Mouse (Mus musculus): Measurements from ENCODE around the gene Megf11.

Megf11 gene

GRCm38 (mm10) chr9:64604217-64604711 lies 218.8 kb downstream of the Megf11 start:
- no peak for DNase-seq (ENCODE audit: low read depth, low spot score)

DNA sequence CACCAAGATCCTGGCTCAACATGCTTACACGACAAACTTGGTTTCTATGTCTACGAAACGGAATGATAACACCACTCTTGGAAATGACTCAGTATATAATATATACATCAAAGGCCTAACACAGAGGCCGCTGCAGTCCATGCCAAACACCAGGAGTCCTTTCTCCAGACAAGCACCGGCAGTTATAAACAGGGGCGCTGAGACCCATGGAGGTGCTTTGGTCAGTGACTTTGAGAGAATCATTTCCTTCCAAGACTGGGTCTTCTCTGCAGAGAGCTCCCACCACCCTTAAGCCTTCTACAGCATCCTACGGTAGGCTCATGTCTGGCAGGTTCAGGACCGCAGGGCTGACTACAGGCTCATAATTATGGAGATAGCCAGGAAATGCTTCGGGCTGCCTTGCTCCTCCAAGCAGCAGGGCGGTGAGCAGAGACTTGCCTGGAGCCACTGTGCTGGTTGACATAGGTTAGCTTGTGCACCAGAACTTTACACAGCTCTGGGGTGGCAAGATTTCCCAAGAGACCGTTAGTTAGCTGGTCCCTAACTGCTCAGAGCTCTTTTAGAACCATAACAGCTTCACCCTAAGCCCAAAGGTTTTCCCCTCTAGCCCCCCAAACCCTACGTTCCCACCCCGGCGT lies 219.8 kb downstream of the Megf11 start:
- no peak for DNase-seq (ENCODE audit: low read depth, low spot score)

GRCm38 (mm10) chr9:64605735-64606349 lies 220.4 kb downstream of the Megf11 start:
- DNase-seq (ENCODE audit: low read depth, low spot score) = no peak

DNA sequence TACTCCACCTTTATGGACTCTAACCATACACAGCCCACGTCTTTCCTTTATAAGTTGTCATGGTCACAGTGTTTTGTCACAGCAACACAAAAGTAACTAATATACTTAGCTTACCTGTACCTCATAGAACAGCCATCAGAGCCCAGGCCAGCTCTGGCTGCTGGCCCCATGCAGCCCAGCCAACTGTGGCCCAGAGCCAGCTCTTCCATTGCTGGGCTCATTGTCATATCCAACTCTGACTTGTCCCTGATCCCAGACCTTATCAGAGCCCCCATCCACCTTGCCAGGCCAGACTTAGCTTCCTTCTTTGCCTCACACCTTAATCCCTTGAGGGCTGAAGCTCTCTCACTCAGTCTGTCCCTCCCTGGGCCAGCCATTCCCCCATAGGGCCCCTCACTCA lies 221.6 kb downstream of the Megf11 start:
- DNase-seq (ENCODE audit: low read depth, low spot score) = no peak

DNA sequence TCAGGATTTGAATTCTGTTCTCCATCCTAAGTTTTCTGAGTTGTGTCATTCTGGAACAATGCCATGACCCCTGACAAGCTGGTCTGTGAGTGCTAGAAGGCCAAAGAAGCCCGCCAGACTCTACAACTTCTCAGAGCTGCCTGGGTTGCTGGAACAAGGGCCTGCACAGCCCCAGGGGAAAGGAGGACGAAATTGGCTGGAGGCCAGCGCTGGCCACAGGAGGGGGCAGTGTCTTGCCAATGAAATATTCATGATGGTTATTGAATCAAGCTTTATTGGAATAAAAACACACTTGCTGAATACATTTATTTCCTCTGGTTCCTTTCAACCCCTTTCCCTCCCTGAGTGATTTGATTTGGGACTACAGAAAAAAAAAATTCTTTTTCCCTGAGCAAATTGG lies 224.1 kb downstream of the Megf11 start:
- DNase-seq (ENCODE audit: low read depth, low spot score) = no peak

GRCm38 (mm10) chr9:64612121-64612983 lies 226.9 kb downstream of the Megf11 start:
- no peak for DNase-seq (ENCODE audit: low read depth, low spot score)

DNA sequence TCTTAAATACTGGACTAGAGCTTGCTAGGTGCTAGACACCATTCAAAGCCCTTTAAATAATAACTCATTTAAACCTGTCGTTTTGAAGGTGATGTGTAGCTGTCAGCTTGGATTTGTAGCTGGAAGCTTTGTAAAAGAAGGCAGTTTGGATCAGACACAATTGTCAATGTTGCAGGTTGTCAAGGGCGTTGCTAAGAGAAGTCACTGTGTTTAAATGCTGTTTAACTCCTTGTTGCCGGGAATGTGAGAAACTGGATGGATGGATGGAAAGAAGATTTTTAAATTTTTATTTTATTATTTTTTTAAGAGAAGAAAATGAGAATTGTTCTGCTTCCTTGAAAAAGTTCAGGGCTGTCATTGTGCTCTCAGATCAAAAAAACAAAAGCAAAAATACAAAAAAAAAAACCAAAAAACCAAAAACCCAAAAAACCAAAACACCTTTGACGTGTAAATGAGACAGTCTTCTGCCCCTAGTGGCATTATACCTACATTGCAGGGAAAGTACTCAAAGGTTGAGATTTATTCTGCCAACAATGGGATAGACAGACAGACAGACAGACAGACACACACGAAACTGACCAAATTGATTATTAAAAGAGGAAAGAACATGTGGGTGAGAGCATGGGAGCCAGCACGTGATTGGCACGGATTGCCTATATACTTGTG lies 227.7 kb downstream of the Megf11 start:
- DNase-seq (ENCODE audit: low read depth, low spot score) = peak; percentile 33

DNA sequence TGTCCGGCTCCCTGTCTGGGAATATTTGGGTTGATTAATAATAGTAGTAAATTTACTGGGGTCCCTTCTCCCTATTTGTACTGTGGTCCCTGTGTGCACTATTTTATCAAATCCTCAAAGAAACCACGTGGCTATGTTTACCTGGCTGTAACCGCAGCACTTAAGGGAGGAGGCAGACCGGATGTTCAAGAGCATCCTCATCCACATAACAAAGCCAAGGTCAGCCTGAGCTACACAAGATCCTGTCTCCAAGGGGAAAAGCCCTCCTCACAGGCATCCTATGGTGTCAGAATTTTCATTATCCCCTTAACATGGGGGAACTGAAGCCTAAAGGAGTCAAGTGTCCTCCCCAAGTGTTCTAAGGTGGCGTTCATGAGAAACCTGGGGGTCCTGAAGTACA lies 232.0 kb downstream of the Megf11 start:
- DNase-seq (ENCODE audit: low read depth, low spot score) = no peak

- no peak for DNase-seq (ENCODE audit: low read depth, low spot score)
Observed at GRCm38 (mm10) chr9:64618433-64618832, 233.0 kb downstream of the Megf11 start.

- no peak for DNase-seq (ENCODE audit: low read depth, low spot score)
Observed at GRCm38 (mm10) chr9:64619440-64619839, 234.0 kb downstream of the Megf11 start.

DNA sequence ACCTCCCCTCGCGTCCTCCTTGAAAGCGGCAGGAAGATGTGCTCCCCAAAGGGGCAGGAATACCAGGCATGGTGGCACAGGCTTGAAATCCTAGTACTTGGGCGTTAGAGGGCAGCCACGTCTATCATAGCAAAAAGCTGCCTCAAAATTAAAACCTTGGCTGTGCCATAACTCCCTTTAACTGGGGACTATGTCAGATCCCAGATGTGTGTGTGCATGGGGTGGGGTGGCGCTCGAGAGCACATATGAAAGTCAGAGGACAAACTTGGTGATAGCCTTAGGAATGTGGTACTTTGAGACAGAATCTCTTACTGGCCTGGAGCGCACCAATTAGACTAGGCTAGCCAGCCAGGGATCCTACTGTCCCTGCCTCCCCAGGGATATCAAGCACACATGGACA lies 235.2 kb downstream of the Megf11 start:
- no peak for DNase-seq (ENCODE audit: low read depth, low spot score)

GRCm38 (mm10) chr9:64621499-64622296 lies 236.3 kb downstream of the Megf11 start:
- DNase-seq (ENCODE audit: low read depth, low spot score) = no peak

GRCm38 (mm10) chr9:64623361-64623760 lies 237.9 kb downstream of the Megf11 start:
- no peak for DNase-seq (ENCODE audit: low read depth, low spot score)

DNA sequence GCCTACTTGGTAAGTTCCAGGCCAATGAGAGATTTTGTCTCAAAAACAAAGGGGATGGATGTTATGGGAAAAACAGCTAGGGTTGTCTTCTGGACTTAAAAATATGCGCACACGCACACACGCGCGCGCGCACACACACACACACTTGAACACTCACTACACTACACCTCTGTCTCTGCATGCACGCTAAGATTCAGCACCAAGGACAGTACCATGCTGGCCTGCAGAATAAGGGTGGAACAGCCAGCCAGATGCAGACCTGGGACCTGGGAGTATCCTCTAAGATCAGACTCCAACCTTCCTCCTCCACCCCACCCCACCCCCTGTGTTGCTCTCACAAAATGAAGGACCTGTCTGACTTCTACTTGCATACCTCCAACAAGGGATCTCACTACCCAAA lies 239.1 kb downstream of the Megf11 start:
- peak; percentile 44 for DNase-seq (ENCODE audit: low read depth, low spot score)

DNA sequence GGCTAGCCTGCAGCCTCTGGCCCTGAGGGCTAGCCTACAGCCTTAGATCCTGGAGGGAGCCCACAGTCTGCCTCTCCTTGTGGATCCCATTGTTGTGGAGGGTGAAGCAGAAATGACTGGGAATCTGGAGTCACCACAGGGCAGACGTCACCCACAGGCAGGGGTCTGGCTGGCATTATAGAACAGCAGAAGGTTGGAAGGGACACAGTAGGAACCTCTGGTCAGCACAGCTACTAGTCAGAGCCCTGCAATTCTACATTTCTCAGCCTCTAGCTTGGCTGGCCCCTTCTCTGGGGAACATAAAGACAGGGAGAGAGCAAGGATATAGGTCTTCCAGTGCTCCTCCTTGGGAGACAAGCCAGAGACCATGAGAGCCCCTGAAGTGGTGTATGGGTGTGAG lies 244.4 kb downstream of the Megf11 start:
- DNase-seq (ENCODE audit: low read depth, low spot score) = no peak

DNA sequence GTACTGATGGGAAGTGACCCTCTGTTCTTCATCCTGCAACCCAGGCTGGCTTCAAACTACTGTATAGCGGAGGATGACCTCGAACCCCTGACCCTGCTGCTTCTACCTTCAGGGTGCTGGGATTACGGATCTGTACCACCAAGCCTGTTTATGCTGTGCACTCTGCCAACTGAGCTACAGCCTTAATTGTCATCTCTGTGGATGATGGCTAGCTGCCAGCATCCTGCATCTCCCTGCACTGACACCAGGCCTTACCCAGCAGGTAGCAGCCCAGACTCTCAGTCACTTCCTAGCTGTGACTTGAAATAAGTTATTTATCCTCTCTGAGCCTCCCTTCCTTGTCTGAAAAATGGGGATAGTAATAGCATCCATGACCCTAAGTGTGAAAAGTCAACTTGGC lies 247.7 kb downstream of the Megf11 start:
- no peak for DNase-seq (ENCODE audit: low read depth, low spot score)

- DNase-seq (ENCODE audit: low read depth, low spot score) = no peak
Observed at GRCm38 (mm10) chr9:64636111-64636510, 250.7 kb downstream of the Megf11 start.

GRCm38 (mm10) chr9:64636961-64637360 lies 251.5 kb downstream of the Megf11 start:
- no peak for DNase-seq (ENCODE audit: low read depth, low spot score)

GRCm38 (mm10) chr9:64638250-64638649 lies 252.8 kb downstream of the Megf11 start:
- no peak for DNase-seq (ENCODE audit: low read depth, low spot score)

DNA sequence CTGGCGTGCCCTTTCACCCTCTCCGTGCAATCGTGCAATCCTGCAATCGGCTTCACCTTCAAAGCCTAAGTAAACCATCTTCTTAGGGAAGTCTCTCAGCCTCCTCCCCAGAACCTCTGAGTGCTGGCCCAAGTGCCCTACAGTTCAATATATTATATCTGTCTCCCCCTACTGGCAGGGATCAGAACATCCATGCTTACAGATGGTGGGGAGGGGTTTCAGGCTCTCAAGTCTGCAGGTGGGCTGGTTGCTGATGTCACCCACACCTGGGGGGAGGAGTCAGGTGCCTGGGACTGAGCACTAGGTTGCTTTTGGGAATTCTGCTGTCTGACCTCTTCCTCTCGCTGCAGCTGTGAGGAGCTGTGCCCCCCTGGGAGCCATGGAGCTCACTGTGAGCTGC lies 254.2 kb downstream of the Megf11 start:
- peak; percentile 56 for DNase-seq (ENCODE audit: low read depth, low spot score)

- DNase-seq (ENCODE audit: low read depth, low spot score) = no peak
Observed at GRCm38 (mm10) chr9:64644129-64644528, 258.7 kb downstream of the Megf11 start.

Data from A20 (cell line).